Mouse (Mus musculus): Measurements from ENCODE around the gene Jph4. TPM values are rescaled to one million over a fixed set of nuclear protein-coding genes. Genes with fewer than 3 reads are reported as not detected.

Jph4 gene
- total RNA-seq, 2 experiments from 2014 or later = 300 to 347 TPM

DNA sequence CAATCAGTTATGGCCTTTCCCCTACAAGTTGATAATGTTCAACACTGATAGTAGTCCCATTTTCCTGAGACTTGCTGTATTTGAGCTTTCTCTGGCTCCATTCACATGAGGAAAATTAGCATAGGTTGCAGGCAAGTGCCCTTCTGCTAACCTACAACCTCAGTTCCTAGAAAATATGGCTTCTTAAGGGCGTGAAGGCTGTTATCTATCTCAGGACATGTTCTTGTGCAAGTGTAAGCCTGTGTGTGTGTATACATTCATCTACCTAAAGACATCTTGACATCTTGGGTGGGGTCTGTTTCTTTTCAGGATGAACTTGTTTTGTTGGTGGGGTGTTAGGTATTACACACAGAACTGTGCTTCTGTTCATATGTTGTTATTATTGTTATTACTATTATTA lies 57.7 kb downstream of the Jph4 start:
- no peak for DNase-seq (ENCODE audit: extremely low spot score in 1 of 2, low spot score in 2 of 2)
- Histone ChIP-seq H3K4me3 (no peak overlapping the region), H3K27ac (no peak overlapping the region; the same call in 1 of the 2 replicates)
- intact Hi-C loops (cut with DNase I) = no loop called here
- no peak for TF ChIP-seq CTCF (IDR thresholded peaks at IDR 0.05)

Other genes starting within 250 kb of the Jph4 start
- 10 to 100 TPM; 19.4 to 20.8 TPM for gene Homez, start 246.0 kb downstream of the Jph4 start, total RNA-seq (2021)
- 10 to 100 TPM; 18.6 to 21.2 TPM for gene Ppp1r3e, start 239.4 kb downstream of the Jph4 start, total RNA-seq (2021)
- gene Bcl2l2, start 233.6 kb downstream of the Jph4 start, total RNA-seq (2021) = 100 to 1,000 TPM; 132 to 137 TPM
- 1 to 10 TPM; 2.8 to 3.7 TPM for gene Gm20521, start 233.5 kb downstream of the Jph4 start, total RNA-seq (2021)
- 100 to 1,000 TPM; 247 to 267 TPM for gene Pabpn1, start 224.4 kb downstream of the Jph4 start, total RNA-seq (2021)
- 100 to 1,000 TPM; 586 to 617 TPM for gene Slc22a17, start 203.8 kb downstream of the Jph4 start, total RNA-seq (2021)
- 1 to 10 TPM; 5.1 to 8.1 TPM for gene Efs, start 190.8 kb downstream of the Jph4 start, total RNA-seq (2021)
- not detected for gene Il25, start 184.2 kb downstream of the Jph4 start, total RNA-seq (2021)
- gene Cmtm5, start 180.7 kb downstream of the Jph4 start, total RNA-seq (2021) = 10 to 100 TPM; 46.5 to 53.5 TPM
- gene Myh6, start 150.0 kb downstream of the Jph4 start, total RNA-seq (2021) = 10 to 100 TPM in 1 of 2 experiments, 1 to 10 TPM in 1; 6.0 to 10.9 TPM
- gene Gm17428, start 140.0 kb downstream of the Jph4 start, total RNA-seq (2021) = not detected
- 10 to 100 TPM; 22.1 to 24.2 TPM for gene Myh7, start 122.3 kb downstream of the Jph4 start, total RNA-seq (2021)
- gene Ngdn, start 101.5 kb downstream of the Jph4 start, total RNA-seq (2021) = 10 to 100 TPM; 26.7 to 30.7 TPM
- 10 to 100 TPM; 47.0 to 61.6 TPM for gene Zfhx2, start 24.6 kb downstream of the Jph4 start, total RNA-seq (2021)
- 10 to 100 TPM; 18.1 to 22.8 TPM for gene Thtpa, start 22.2 kb downstream of the Jph4 start, total RNA-seq (2021)
- 1 to 10 TPM; 7.7 to 9.5 TPM for gene Ap1g2, start 10.3 kb downstream of the Jph4 start, total RNA-seq (2021)
- gene Dhrs2, start 105.1 kb upstream of the Jph4 start, total RNA-seq (2021) = not detected